Mouse (Mus musculus) intestine, embryonic 14.5 days (tissue): ENCODE results near the gene Nlk. TPM values are rescaled to one million over a fixed set of nuclear protein-coding genes. Genes with fewer than 3 reads are reported as not detected.

Experiments used
- ATAC-seq: fragments of 200-750 bp; cut with Nextera tagmentation; replicated peaks from 2 replicates; pipeline ENCODE4 v1.8.0; 2017; ENCODE audit warnings: low read depth, moderate number of reproducible peaks, moderate TSS enrichment, moderate library complexity; ENCODE audit not compliant: low FRiP score, low TSS enrichment
- DNase-seq: peaks from one replicate; pipeline ENCODE4 v3.0.0-alpha.2; 2018; ENCODE audit warnings: low spot score
- H3K27ac ChIP-seq: fragments of 300-500 bp; sonication (generic); 2 replicates; pipeline ENCODE4 v1.5.1; 2014; ENCODE audit warnings: low read depth, mild to moderate bottlenecking, control low read depth
- H3K27me3 ChIP-seq: fragments of 300-500 bp; sonication (generic); replicated peaks from 2 replicates; pipeline ENCODE4 v1.6.1; 2014; ENCODE audit warnings: low read length, control low read depth; ENCODE audit not compliant: control insufficient read depth, insufficient read depth
- H3K36me3 ChIP-seq: fragments of 300-500 bp; sonication (generic); 2 replicates; pipeline ENCODE4 v1.6.1; 2014; ENCODE audit warnings: low read length, control low read depth; ENCODE audit not compliant: control insufficient read depth, insufficient read depth
- H3K4me1 ChIP-seq: fragments of 300-500 bp; sonication (generic); replicated peaks from 2 replicates; pipeline ENCODE4 v1.6.1; 2014; ENCODE audit warnings: low read length, control low read depth, mixed read lengths; ENCODE audit not compliant: control insufficient read depth, insufficient read depth
- H3K4me2 ChIP-seq: fragments of 300-500 bp; sonication (generic); 2 replicates; pipeline ENCODE4 v1.6.1; 2014; ENCODE audit warnings: low read length
- H3K4me3 ChIP-seq: fragments of 300-500 bp; sonication (generic); 2 replicates; pipeline ENCODE4 v1.5.1; 2014; ENCODE audit warnings: low read depth, low read length, control low read depth, mixed read lengths
- H3K9ac ChIP-seq: fragments of 300-500 bp; sonication (generic); 2 replicates; pipeline ENCODE4 v1.6.1; 2014; ENCODE audit warnings: mild to moderate bottlenecking, low read length
- H3K9me3 ChIP-seq: fragments of 300-500 bp; sonication (generic); 2 replicates; pipeline ENCODE4 v1.6.1; 2016; ENCODE audit warnings: low read length, control low read depth; ENCODE audit not compliant: control insufficient read depth
- WGBS: fragments of 180-500 bp; shearing (Covaris S2); extraction: QIAGEN DNeasy Blood & Tissue Kit; methylation state at CpG from one replicate; pipeline ENCODE4 v1.1.7; 2014; 5-methylcytosine and 5-hydroxymethylcytosine counted together
- polyA plus RNA-seq: library from polyadenylated mRNA; unstranded; fragments of >200 nt; fragmentation: Nextera tagmentation; extraction: Ambion mirVana; gene quantifications from 2 replicates; pipeline ENCODE4 v1.2.1, GENCODE M21; 2014

The Nlk gene
- polyA plus RNA-seq, 1 experiment from 2014 or later: 12.6 TPM

GRCm38 (mm10) chr11:78560447-78560846 lies 136.7 kb downstream of the Nlk start:
- Histone ChIP-seq H3K36me3 (no peaks in the 10 kb centered on the region), H3K27ac (no peak overlapping the region), H3K4me2 (no peak overlapping the region), H3K9me3 (no peaks in the 10 kb centered on the region), H3K4me1 (no peaks in the 10 kb centered on the region), H3K9ac (no peak overlapping the region), H3K4me3 (no peak overlapping the region), H3K27me3 (no peaks in the 10 kb centered on the region)
- ATAC-seq: peak; percentile 56; the same call in 1 of the 2 replicates
- peak; percentile 68 for DNase-seq
- WGBS: 16% methylated on average over 4 of the region's 4 CpGs

DNA sequence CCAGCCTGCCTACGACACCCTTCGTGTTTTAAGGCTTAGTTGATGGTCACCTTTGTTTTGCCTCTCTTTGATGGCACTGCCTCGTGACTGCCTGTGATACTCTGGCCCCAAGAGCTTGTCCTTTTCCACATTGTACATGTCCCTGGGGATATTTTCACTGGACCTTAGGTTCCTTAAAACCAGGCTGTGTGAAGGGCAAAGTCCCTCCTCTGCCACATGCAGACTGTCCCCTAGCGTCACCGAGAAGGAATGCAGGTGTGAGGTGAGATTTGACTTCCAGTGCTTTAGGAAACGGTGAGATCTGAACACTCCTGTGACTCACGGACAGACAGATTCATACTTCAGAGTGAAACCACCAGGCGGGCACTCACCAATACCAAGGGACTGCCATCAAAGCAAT lies 139.9 kb downstream of the Nlk start:
- 52% methylated on average over 8 of the region's 8 CpGs for WGBS
- Histone ChIP-seq H3K9me3 (no peaks in the 10 kb centered on the region), H3K27ac (no peak overlapping the region), H3K4me2 (no peak overlapping the region), H3K4me1 (no peaks in the 10 kb centered on the region), H3K27me3 (no peaks in the 10 kb centered on the region), H3K36me3 (no peaks in the 10 kb centered on the region), H3K9ac (no peak overlapping the region), H3K4me3 (no peak overlapping the region)
- ATAC-seq (no peak), DNase-seq (no peak)

GRCm38 (mm10) chr11:78556070-78556469 lies 141.1 kb downstream of the Nlk start:
- ATAC-seq (no peak), DNase-seq (no peak)
- Histone ChIP-seq H3K4me2 (no peak overlapping the region), H3K4me1 (peaks cover 2% of the 10 kb centered on the region; the same call in 1 of the 2 replicates), H3K9ac (no peak overlapping the region), H3K4me3 (no peak overlapping the region), H3K27ac (no peak overlapping the region), H3K27me3 (no peaks in the 10 kb centered on the region), H3K9me3 (no peaks in the 10 kb centered on the region), H3K36me3 (no peaks in the 10 kb centered on the region)
- 75% methylated on average over 4 of the region's 4 CpGs for WGBS

- Histone ChIP-seq H3K9ac (no peak overlapping the region), H3K4me1 (peaks cover 5% of the 10 kb centered on the region; the same call in 1 of the 2 replicates), H3K9me3 (no peaks in the 10 kb centered on the region), H3K27ac (peak overlapping the region; percentile 24; the same call in 1 of the 2 replicates), H3K4me3 (no peak overlapping the region), H3K4me2 (no peak overlapping the region), H3K27me3 (no peaks in the 10 kb centered on the region), H3K36me3 (no peaks in the 10 kb centered on the region)
- 74% methylated on average over 3 of the region's 3 CpGs for WGBS
- ATAC-seq (no peak), DNase-seq (no peak)
Measured at GRCm38 (mm10) chr11:78555623-78556022, 141.6 kb downstream of the Nlk start.

GRCm38 (mm10) chr11:78551059-78551398 lies 146.1 kb downstream of the Nlk start:
- WGBS: 32% methylated on average over 6 of the region's 6 CpGs
- H3K27ac ChIP-seq: peak overlapping the region; percentile 77
- peak overlapping the region; percentile 70 for H3K4me3 ChIP-seq
- H3K27me3 ChIP-seq: no peaks in the 10 kb centered on the region
- H3K9me3 ChIP-seq: no peaks in the 10 kb centered on the region
- peak; percentile 37 for ATAC-seq
- H3K4me1 ChIP-seq: peaks cover 18% of the 10 kb centered on the region
- peak overlapping the region; percentile 59 for H3K9ac ChIP-seq
- DNase-seq: no peak
- H3K36me3 ChIP-seq: no peaks in the 10 kb centered on the region
- peak overlapping the region; percentile 84 for H3K4me2 ChIP-seq

GRCm38 (mm10) chr11:78550168-78551058 lies 146.8 kb downstream of the Nlk start, which contains the start of gene Tmem97:
Tmem97 (minus strand) TSS chr11:78550777.
- ATAC-seq: peak; percentile 100
- peak within 1 kb of the TSS; percentile 77 for H3K27ac ChIP-seq
- WGBS: under 1% methylated on average over 60 of the region's 60 CpGs

GRCm38 (mm10) chr11:78549491-78549987 lies 147.6 kb downstream of the Nlk start:
- Histone ChIP-seq H3K27ac (no peak overlapping the region; the same call in 1 of the 2 replicates), H3K4me3 (peak overlapping the region; percentile 70), H3K4me2 (peak overlapping the region; percentile 84), H3K27me3 (no peaks in the 10 kb centered on the region), H3K36me3 (no peaks in the 10 kb centered on the region), H3K4me1 (peaks cover 18% of the 10 kb centered on the region), H3K9ac (peak overlapping the region; percentile 67), H3K9me3 (no peaks in the 10 kb centered on the region)
- ATAC-seq (no peak), DNase-seq (no peak)
- 3% methylated on average over 5 of the region's 5 CpGs for WGBS

More at GRCm38 (mm10) chr11:78550168-78551058, 146.8 kb downstream of the Nlk start, which contains the start of gene Tmem97:
- H3K4me2 ChIP-seq: peak within 1 kb of the TSS; percentile 84
- peak within 1 kb of the TSS; percentile 70 for H3K4me3 ChIP-seq
- H3K36me3 ChIP-seq: no peaks in the 10 kb centered on the region
- H3K27me3 ChIP-seq: no peaks in the 10 kb centered on the region
- H3K4me1 ChIP-seq: peaks cover 18% of the 10 kb centered on the region
- peak; percentile 94 for DNase-seq
- no peaks in the 10 kb centered on the region for H3K9me3 ChIP-seq
- peak within 1 kb of the TSS; percentile 67 for H3K9ac ChIP-seq

DNA sequence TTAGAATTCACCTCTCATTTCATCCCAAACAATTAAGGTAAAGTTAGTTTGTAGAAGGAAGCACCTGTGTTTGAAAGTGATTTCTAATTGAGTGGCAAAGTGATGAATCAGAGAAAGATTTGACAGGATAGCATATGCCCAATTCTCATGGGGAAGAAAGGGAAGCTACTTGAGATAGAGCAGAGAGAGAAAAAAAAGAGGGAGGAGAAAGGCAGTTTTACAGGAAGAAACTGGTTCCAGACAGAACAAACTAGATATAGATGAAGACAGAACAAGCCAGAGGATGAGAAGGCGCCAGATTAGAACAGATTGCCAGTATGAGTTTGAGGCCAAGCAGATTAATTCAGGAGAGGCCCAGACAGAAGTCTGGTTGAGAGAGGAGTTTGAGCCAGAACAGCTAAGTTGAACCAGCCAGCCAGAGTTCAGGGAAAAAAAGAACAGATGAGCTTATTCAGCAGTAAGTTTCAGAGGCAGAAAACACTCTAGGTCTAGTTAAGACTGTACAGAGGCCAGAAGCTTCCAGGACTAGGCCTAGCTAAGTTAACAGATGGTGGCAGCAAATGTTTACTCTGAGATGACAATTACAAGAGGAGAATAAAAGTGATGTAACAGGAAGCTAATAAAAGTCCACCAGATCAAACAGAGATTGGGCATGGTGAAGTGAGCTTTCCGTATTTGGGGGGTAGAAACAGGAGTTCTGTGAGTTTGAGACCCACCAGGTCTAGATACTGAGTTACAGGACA lies 149.3 kb downstream of the Nlk start:
- no peak overlapping the region for H3K4me3 ChIP-seq
- H3K27ac ChIP-seq: no peak overlapping the region
- no peak overlapping the region for H3K4me2 ChIP-seq
- DNase-seq (no peak), ATAC-seq (no peak)
- H3K27me3 ChIP-seq: no peaks in the 10 kb centered on the region
- WGBS: 64% methylated on average over 2 of the region's 2 CpGs
- H3K9me3 ChIP-seq: no peaks in the 10 kb centered on the region
- no peak overlapping the region for H3K9ac ChIP-seq
- peaks cover 12% of the 10 kb centered on the region for H3K36me3 ChIP-seq
- peaks cover 18% of the 10 kb centered on the region for H3K4me1 ChIP-seq
